Mouse (Mus musculus) gonadal fat pad, adult 2 months (tissue): Measurements from ENCODE around the gene Tmem116. TPM values are rescaled to one million over a fixed set of nuclear protein-coding genes. Genes with fewer than 3 reads are reported as not detected.

Source experiments
- DNase-seq: peaks from one replicate; pipeline ENCODE4 v3.0.0-alpha.2; 2012; ENCODE audit warnings: low read depth
- polyA plus RNA-seq: library from polyadenylated mRNA; depleted of rRNA; stranded (reverse); fragments of >200 nt; gene quantifications from 2 replicates; pipeline ENCODE4 v1.2.3, GENCODE M21; 2012; rRNA removed

Gene Tmem116
- 11.1 and 12.0 TPM in 2 replicates for polyA plus RNA-seq

DNA sequence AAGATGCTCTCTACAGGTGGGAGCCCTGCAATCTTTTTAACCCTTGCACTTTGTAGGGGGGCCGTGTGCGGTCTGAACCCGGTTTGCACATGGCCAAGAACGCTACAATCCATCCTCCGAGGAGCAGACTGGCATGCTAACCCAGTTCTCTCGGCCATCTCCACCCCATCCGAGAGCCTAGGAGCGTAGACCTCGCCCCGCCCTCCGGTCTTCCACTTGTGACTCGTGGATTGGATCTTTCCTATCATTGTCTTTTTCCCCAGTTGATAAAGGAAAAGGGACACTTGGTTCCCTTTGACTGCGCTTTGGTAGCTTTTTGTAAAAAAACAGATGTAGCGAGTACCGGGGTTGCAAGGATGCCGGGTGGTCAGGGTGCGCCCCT is at the start of gene Tmem116:
Gene Tmem116, plus strand, starts transcription at position 250 of the 382 bp plus-strand sequence.
- DNase-seq: no peak

- DNase-seq: no peak
Observed at GRCm38 (mm10) chr5:121407856-121408255, 43.8 kb upstream of the Tmem116 start.

GRCm38 (mm10) chr5:121410975-121411374 is 40.7 kb upstream of the Tmem116 start:
- DNase-seq: no peak

DNA sequence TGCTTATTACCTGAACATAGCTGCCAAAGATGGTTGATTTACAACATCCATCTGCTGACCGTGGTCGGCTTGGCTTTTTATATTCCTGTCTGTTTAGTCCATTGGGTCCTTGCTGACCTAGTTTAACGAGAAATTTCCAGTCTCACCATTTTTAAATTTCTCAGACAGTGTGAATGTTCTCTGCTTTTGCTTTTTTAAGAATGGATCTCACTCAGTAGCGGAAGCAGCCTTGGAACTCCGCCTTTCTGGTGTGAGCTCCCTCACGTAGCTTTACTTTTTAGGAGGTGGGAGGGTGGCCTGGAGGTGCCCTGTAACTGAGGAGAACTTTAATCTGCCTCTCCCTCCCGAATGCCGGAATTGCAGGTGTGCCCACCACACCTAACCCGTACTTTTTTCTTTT is 31.0 kb upstream of the Tmem116 start:
- DNase-seq: no peak

- no peak for DNase-seq
Observed at GRCm38 (mm10) chr5:121422787-121423186, 28.9 kb upstream of the Tmem116 start.

DNA sequence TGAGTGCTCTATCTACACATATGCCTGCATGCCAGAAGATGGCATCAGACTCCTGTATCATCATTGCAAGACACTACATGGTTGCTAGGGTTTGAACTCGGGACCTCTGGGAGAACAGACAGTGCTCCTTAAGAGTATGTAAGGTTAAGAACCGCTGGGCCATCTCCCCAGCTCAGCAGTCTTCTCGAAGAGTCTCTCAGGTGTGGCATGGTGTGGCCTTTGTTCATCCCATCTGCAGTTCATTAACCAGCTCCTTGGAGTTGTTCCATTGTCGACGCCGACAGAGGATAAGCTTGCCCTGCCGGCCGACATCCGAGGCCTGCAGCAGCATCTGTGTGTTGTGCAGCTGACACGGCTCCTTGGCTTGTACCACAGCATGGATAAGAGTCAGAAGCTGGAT is 28.4 kb upstream of the Tmem116 start:
- DNase-seq: no peak

GRCm38 (mm10) chr5:121428954-121429353 is 22.7 kb upstream of the Tmem116 start:
- DNase-seq: no peak

- DNase-seq: no peak
Observed at GRCm38 (mm10) chr5:121438131-121438530, 13.6 kb upstream of the Tmem116 start.

DNA sequence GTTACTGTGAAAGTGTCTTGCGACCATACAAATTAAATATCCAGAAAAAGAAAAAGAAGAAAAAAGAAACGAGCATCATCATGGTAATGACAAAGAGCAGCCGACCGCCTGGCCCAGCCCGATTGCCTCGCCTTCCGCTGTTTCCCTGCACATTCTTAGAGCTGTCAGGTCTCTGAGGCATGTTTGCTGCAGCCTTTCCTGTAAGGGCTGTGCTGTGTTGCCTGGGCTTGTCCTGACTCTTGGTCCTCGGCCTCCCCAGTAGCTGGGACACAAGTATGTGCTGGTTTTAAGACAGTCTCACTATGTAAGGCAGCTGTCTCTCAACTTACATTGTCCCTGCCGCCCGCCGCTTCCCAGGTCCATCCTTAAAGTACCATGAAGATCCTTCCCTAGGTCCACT is 12.9 kb upstream of the Tmem116 start:
- no peak for DNase-seq

- DNase-seq: no peak
Observed at GRCm38 (mm10) chr5:121443548-121443947, 8.1 kb upstream of the Tmem116 start.

DNA sequence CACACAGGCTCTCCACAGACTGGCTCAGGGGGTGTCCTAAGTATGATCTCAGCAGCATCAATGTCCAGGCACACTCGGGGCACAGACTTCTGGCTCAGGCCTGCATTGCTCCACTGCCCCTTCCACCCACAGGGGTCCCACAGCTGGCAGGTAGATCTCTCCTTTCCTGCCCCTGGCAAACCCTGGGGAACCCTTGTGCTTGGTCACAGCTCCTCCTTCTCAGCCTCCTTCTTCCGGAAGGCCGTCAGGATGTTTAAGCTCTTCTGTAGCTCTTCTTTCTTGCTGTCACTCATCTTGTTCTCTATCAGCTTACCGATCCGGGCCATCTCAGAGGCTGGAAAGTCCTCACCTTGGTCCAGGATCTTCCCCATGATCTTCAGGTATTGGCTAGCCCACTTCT is 6.8 kb upstream of the Tmem116 start:
- no peak for DNase-seq

GRCm38 (mm10) chr5:121448450-121448849 is 3.2 kb upstream of the Tmem116 start:
- DNase-seq: no peak

- no peak for DNase-seq
Observed at GRCm38 (mm10) chr5:121449976-121450375, 1.7 kb upstream of the Tmem116 start.

DNA sequence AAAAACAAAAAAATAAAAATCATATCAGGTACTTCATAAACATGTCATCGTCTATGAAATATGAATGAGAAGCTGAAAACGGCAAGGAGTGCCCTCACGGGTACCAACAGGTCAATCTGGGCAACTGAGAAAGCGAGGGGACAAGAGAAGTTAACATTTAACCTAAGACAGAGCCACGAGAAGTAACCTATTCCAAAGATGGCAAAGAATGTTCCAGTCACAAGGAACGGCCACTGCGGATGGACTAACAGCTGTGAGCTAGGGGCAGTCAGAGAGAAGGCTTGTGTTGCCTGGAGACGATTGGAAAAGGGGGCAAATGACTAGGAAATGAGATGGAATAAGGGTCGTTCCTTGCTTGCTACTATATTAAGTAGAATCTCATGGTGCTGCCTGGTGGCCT is 1.2 kb upstream of the Tmem116 start:
- DNase-seq: no peak

GRCm38 (mm10) chr5:121451203-121451602 is 490 bp upstream of the Tmem116 start:
- DNase-seq: no peak

GRCm38 (mm10) chr5:121452026-121452869 is 555 bp downstream of the Tmem116 start, which contains the start of gene Erp29:
Gene Erp29 (minus strand): TSS chr5:121452506.
- no peak for DNase-seq

GRCm38 (mm10) chr5:121452906-121453305 is 1.2 kb downstream of the Tmem116 start:
- DNase-seq: no peak

DNA sequence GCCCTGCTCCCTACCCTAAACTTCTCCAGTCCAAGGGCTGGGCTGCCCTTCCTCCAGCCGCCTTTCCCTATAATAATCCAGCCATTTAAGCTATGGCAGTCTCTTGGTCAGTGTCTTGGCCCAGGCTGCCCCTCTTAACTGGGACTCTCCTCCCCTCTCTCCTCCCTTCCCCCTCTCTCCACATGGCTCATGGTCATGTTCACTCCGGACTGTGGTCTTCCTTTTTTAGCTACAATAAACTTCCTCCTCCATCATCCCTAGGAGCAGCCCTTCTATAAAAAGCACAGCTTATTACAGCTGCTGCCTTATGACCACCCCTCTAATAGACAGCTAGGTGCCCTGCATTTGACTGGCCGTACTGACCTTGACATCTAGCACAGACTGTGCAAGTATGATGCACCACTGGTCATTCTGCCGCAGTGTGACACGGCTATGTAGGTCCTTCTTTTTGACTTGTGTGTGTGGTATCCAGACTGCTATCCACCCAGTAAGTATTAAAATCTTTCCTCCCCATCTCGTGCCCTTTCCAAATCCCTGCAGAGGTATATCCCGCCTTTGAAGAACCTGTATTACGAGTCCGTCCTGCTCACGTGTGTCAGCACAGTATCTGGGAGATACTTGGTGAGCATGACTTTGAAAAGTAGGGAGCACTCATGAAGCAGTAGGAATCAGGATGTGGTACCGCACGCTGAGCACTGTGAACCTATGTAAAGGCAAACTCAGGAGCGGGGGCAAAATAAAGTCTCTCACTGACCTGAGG is 2.2 kb downstream of the Tmem116 start:
- peak; percentile 87 for DNase-seq

- DNase-seq: no peak
Observed at GRCm38 (mm10) chr5:121454503-121454782, 2.8 kb downstream of the Tmem116 start.

GRCm38 (mm10) chr5:121455510-121456265 is 4.0 kb downstream of the Tmem116 start:
- DNase-seq: peak; percentile 81

DNA sequence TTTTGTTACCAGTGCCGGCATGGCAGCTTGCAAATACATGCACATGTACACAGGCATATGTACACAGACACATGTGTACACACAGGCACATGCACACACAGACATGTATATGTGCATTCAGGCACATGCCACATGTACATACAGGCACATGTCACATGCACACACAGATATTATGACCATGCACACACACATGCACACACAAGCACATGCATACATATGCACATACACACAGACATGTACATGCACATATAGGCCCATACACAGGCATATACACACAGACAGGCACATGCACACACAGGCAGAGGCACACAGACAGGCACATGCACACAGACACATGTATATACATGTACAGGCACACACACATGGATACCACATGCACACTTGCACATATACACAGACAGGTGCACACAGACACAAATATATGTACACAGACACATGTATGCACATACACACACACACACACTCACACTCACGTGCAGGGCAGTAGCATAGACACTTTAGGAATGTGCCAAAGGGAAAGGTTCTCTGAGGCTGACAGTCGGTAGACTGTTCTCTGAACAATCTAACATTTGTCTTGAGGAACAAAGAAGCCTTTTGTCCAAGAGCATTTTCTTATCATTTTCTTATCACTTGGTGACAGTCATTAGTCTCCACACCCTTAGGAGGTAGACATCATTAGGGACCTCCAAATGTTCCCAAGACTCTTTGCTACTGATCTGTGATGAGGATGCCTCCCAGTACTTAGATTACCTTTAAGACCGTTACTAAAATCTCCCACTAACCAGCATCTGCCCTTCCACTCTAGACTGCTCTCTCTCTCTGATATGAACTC is 9.9 kb downstream of the Tmem116 start:
- DNase-seq: no peak

- no peak for DNase-seq
Observed at GRCm38 (mm10) chr5:121462171-121462502, 10.4 kb downstream of the Tmem116 start.
